Mouse (Mus musculus): ENCODE measurements around the gene Rad51b. TPM values are rescaled to one million over a fixed set of nuclear protein-coding genes. Genes with fewer than 3 reads are reported as not detected.
"Not testable (repeated sequence)": the region's sequence is repeated elsewhere in the genome, so short reads cannot be mapped to it uniquely, and the experiment has no call there.

Gene Rad51b
- polyA plus RNA-seq, 1 experiment from 2014 or later: 6.6 TPM

GRCm38 (mm10) chr12:79301802-79302201 is 4.7 kb downstream of the Rad51b start:
- H3K27me3 ChIP-seq (ENCODE audit: insufficient read depth, poor library complexity, severe bottlenecking): no peaks in the 10 kb centered on the region
- H3K4me1 ChIP-seq (replicated peaks): peaks cover 9% of the 10 kb centered on the region; the same call in 1 of the 2 replicates
- H3K9me3 ChIP-seq: no peaks in the 10 kb centered on the region
- no peak for DNase-seq (ENCODE audit: low spot score)
- no peak overlapping the region for H3K4me3 ChIP-seq
- WGBS: 91% methylated on average over 9 of the region's 9 CpGs
- H3K36me3 ChIP-seq: no peaks in the 10 kb centered on the region
- H3K27ac ChIP-seq: no peak overlapping the region

DNA sequence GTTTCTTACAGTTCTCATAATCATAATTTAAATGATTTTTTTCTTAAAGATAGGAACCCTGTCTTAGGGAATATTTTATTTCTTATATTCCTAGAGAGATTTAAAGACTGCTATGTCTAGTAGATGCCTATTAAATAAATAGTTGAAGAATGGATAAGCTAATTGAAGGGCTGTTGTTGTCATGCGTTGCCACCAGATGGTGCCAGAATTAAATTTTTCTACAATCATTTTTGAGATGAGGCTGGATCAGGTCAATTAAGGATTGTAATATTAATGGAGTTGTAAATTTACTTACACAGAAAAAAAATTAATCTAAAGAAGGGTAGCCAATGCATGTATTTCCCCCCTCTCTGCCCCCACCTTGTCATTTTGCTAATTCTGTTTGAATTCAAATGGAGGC is 8.0 kb downstream of the Rad51b start:
- H3K4me3 ChIP-seq: no peak overlapping the region
- H3K36me3 ChIP-seq: no peaks in the 10 kb centered on the region
- H3K27ac ChIP-seq: no peak overlapping the region
- H3K9me3 ChIP-seq: no peaks in the 10 kb centered on the region
- no peak for DNase-seq (ENCODE audit: low spot score)
- WGBS: 65% methylated on average over 1 of the region's 1 CpGs
- no peaks in the 10 kb centered on the region for H3K4me1 ChIP-seq (replicated peaks)
- H3K27me3 ChIP-seq (ENCODE audit: insufficient read depth, poor library complexity, severe bottlenecking): no peaks in the 10 kb centered on the region

DNA sequence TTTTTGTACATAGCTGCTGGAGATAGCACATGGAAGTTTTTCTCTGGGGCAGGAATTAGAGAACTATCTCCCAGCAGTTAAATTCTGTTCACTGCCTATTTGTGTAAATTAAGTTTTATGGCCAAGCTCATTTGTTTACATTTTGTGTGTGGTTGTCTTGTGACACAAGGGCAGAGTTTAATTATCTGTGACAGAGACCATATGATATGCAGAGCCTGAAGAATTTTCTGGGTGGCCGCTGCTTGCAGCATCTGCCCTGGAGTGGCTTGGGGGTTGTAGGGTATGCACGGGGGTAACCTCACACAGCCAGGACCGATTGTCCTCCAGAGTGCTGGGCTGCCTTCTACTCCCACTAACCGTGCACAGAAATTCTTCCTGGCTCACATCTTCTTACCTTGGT is 8.9 kb downstream of the Rad51b start:
- whole genome bisulfite sequencing: 87% methylated on average over 4 of the region's 4 CpGs
- DNase-seq (ENCODE audit: low spot score): no peak

DNA sequence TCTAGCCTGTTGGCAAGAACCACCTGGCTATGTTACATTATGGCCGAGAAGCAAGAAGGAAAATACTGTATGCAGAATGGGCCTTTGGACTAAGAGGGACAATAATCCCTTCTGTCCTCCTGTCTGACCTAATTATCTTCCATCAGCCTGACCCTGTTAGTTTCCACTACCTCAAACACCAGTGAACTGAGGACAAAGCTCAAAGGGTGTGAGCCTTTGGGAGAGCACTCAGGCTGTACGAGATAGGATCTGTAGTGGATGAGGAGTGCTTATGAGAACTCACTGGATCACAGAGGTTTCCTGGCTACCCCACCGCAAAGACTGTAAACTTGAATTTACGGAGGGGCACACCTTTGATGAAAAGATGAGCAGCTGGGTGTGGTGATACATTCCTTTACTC is 16.6 kb downstream of the Rad51b start:
- Histone ChIP-seq H3K27me3 (ENCODE audit: insufficient read depth, poor library complexity, severe bottlenecking) (no peaks in the 10 kb centered on the region), H3K4me3 (no peak overlapping the region), H3K9me3 (no peaks in the 10 kb centered on the region), H3K36me3 (peaks cover 4% of the 10 kb centered on the region; the same call in 1 of the 2 replicates), H3K4me1 (replicated peaks) (no peaks in the 10 kb centered on the region), H3K27ac (no peak overlapping the region)
- DNase-seq (ENCODE audit: low spot score): no peak
- WGBS: 88% methylated on average over 4 of the region's 4 CpGs

More for the DNA sequence above, 8.9 kb downstream of the Rad51b start:
- Histone ChIP-seq H3K27me3 (ENCODE audit: insufficient read depth, poor library complexity, severe bottlenecking) (no peaks in the 10 kb centered on the region), H3K4me3 (no peak overlapping the region), H3K9me3 (no peaks in the 10 kb centered on the region), H3K27ac (no peak overlapping the region), H3K4me1 (replicated peaks) (no peaks in the 10 kb centered on the region), H3K36me3 (no peaks in the 10 kb centered on the region)

DNA sequence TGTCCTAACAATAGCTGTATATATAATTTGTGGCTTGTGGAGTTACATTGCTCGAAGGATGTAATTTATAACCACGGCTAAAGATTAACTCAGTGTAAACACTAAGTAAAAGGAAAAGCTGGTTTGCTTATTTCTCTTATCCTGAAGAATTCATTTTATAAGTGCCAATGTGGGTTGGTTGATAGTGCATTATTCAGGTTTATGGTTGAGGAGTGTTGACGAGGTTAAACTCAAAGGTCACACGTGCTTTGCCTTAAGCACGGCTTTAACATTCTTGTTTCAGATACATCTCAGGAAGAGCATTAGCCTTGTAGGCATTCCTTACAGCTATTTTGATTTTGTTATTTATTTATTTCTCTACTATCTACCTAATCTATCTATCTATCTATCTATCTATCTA is 20.3 kb downstream of the Rad51b start:
- Histone ChIP-seq H3K36me3 (peaks cover 4% of the 10 kb centered on the region; the same call in 1 of the 2 replicates), H3K27me3 (ENCODE audit: insufficient read depth, poor library complexity, severe bottlenecking) (no peaks in the 10 kb centered on the region)

DNA sequence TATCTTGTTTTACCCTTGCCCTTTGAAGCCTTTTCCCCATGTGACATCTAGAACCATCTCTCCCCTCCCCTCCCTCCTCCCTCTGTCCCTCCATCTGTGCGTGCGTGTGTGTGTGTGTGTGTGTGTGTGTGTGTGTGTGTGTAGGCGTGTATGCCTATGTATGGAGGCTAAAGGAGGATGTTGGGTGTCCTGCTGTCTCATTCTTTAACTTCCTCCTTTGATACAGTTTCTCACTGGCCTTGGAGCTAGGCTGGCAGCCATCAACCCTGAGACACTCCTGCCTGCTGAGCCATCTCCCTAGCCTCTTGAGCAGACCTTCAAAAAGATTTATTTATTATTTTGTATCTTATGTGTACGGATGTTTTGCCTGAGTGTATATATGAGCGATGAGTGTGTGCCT is 23.8 kb downstream of the Rad51b start:
- Histone ChIP-seq H3K27me3 (ENCODE audit: insufficient read depth, poor library complexity, severe bottlenecking) (no peaks in the 10 kb centered on the region), H3K4me1 (replicated peaks) (no peaks in the 10 kb centered on the region), H3K9me3 (no peaks in the 10 kb centered on the region), H3K36me3 (no peaks in the 10 kb centered on the region), H3K27ac (no peak overlapping the region), H3K4me3 (no peak overlapping the region)
- no peak for DNase-seq (ENCODE audit: low spot score)
- 81% methylated on average over 5 of the region's 5 CpGs for WGBS

More for the DNA sequence above, 20.3 kb downstream of the Rad51b start:
- Histone ChIP-seq H3K4me3 (no peak overlapping the region), H3K27ac (no peak overlapping the region), H3K4me1 (replicated peaks) (no peaks in the 10 kb centered on the region), H3K9me3 (no peaks in the 10 kb centered on the region)
- 92% methylated on average over 5 of the region's 5 CpGs for WGBS
- no peak for DNase-seq (ENCODE audit: low spot score)

- H3K4me1 ChIP-seq (replicated peaks); H3K27me3 ChIP-seq (ENCODE audit: insufficient read depth, poor library complexity, severe bottlenecking); DNase-seq (ENCODE audit: low spot score); H3K9me3 ChIP-seq; H3K4me3 ChIP-seq; H3K27ac ChIP-seq; H3K36me3 ChIP-seq: not testable (repeated sequence)
- WGBS: 81% methylated on average over 2 of the region's 2 CpGs
Measured at GRCm38 (mm10) chr12:79322539-79322938, 25.5 kb downstream of the Rad51b start.

DNA sequence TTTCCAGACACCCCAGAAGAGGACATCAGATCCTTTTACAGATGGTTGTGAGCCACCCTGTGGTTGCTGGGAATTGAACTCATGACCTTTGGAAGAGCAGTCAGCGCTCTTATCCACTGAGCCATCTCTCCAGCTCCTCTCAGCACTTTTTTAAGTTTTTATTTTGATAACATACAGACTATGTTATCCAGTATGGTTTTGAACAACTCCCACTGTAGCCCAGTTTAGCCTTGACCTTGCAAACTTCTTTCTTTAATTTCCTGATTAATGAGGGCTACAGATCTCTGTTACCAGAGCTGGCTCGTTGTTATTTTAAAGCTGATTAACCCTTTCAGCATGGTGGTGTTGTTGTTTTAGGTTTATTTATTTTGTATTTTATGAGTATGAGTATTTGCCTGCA is 29.2 kb downstream of the Rad51b start:
- H3K36me3 ChIP-seq: no peaks in the 10 kb centered on the region

DNA sequence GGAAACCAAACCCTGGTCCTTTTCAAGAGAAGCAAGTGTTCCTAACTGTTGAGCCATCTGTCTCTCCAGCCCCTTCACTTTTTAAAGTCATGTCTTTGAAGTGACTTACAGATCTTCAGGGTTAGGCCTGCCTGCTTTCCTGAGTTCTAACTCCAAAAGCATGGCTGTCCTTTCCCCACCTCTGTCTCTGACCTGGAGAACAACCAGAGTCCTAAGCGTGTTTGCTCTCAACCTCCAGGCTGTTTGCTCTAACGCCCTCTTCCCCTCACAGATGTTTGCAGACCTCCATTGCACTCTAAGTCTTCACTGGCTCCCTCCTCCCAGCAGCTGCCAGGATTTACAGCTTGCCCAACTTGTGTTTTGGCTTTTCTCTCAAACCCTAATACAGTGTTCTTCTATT is 29.7 kb downstream of the Rad51b start:
- no peaks in the 10 kb centered on the region for H3K36me3 ChIP-seq
- 70% methylated on average over 2 of the region's 2 CpGs for WGBS
- no peaks in the 10 kb centered on the region for H3K9me3 ChIP-seq
- H3K27me3 ChIP-seq (ENCODE audit: insufficient read depth, poor library complexity, severe bottlenecking): no peaks in the 10 kb centered on the region
- H3K4me3 ChIP-seq: no peak overlapping the region
- DNase-seq (ENCODE audit: low spot score): no peak
- no peaks in the 10 kb centered on the region for H3K4me1 ChIP-seq (replicated peaks)
- H3K27ac ChIP-seq: no peak overlapping the region

More for the DNA sequence above, 29.2 kb downstream of the Rad51b start:
- Histone ChIP-seq H3K4me1 (replicated peaks) (no peaks in the 10 kb centered on the region), H3K9me3 (no peaks in the 10 kb centered on the region), H3K4me3 (no peak overlapping the region), H3K27me3 (ENCODE audit: insufficient read depth, poor library complexity, severe bottlenecking) (no peaks in the 10 kb centered on the region), H3K27ac (no peak overlapping the region)
- 71% methylated on average over 2 of the region's 2 CpGs for WGBS
- no peak for DNase-seq (ENCODE audit: low spot score)

- Histone ChIP-seq H3K9me3 (no peaks in the 10 kb centered on the region), H3K27ac (no peak overlapping the region), H3K27me3 (ENCODE audit: insufficient read depth, poor library complexity, severe bottlenecking) (no peaks in the 10 kb centered on the region), H3K4me3 (no peak overlapping the region), H3K36me3 (no peaks in the 10 kb centered on the region), H3K4me1 (replicated peaks) (no peaks in the 10 kb centered on the region)
- WGBS: 81% methylated on average over 2 of the region's 2 CpGs
- no peak for DNase-seq (ENCODE audit: low spot score)
Measured at GRCm38 (mm10) chr12:79327868-79328267, 30.8 kb downstream of the Rad51b start.

GRCm38 (mm10) chr12:79330571-79330970 is 33.5 kb downstream of the Rad51b start:
- no peak for DNase-seq (ENCODE audit: low spot score)
- no peaks in the 10 kb centered on the region for H3K4me1 ChIP-seq (replicated peaks)
- H3K36me3 ChIP-seq: peaks cover 13% of the 10 kb centered on the region
- H3K27me3 ChIP-seq (ENCODE audit: insufficient read depth, poor library complexity, severe bottlenecking): no peaks in the 10 kb centered on the region
- WGBS: 72% methylated on average over 2 of the region's 2 CpGs
- H3K4me3 ChIP-seq: no peak overlapping the region
- no peak overlapping the region for H3K27ac ChIP-seq
- H3K9me3 ChIP-seq: peaks cover 10% of the 10 kb centered on the region; the same call in 1 of the 2 replicates

DNA sequence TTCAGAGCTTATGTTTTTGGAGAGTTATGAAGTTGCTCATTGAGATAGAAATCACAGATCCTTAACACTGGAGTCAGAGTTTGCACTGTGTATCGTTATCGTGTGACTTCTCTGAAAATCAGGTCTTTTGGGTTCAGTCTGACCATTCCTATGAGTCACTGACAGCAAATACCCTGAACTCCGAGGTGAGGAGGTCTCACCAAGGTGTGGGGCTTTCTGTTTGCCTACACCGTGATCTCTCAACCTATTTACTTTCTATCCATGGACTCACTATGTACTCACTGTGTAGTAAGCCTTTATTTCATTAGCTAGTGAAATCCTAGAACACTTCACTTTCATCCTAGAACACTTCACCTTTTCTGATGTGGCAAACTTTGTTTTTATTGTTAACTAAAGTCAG is 34.6 kb downstream of the Rad51b start:
- Histone ChIP-seq H3K9me3 (peaks cover 10% of the 10 kb centered on the region; the same call in 1 of the 2 replicates), H3K27ac (no peak overlapping the region), H3K27me3 (ENCODE audit: insufficient read depth, poor library complexity, severe bottlenecking) (no peaks in the 10 kb centered on the region), H3K36me3 (peaks cover 13% of the 10 kb centered on the region), H3K4me3 (no peak overlapping the region), H3K4me1 (replicated peaks) (no peaks in the 10 kb centered on the region)
- no peak for DNase-seq (ENCODE audit: low spot score)
- WGBS: 90% methylated on average over 4 of the region's 4 CpGs

- Histone ChIP-seq H3K27me3 (ENCODE audit: insufficient read depth, poor library complexity, severe bottlenecking) (no peaks in the 10 kb centered on the region), H3K36me3 (peaks cover 12% of the 10 kb centered on the region), H3K9me3 (peaks cover 9% of the 10 kb centered on the region; the same call in 1 of the 2 replicates), H3K4me3 (no peak overlapping the region), H3K27ac (no peak overlapping the region), H3K4me1 (replicated peaks) (peaks cover 5% of the 10 kb centered on the region; the same call in 1 of the 2 replicates)
- 91% methylated on average over 8 of the region's 8 CpGs for WGBS
- DNase-seq (ENCODE audit: low spot score): no peak
Measured at GRCm38 (mm10) chr12:79338791-79339190, 41.7 kb downstream of the Rad51b start.

DNA sequence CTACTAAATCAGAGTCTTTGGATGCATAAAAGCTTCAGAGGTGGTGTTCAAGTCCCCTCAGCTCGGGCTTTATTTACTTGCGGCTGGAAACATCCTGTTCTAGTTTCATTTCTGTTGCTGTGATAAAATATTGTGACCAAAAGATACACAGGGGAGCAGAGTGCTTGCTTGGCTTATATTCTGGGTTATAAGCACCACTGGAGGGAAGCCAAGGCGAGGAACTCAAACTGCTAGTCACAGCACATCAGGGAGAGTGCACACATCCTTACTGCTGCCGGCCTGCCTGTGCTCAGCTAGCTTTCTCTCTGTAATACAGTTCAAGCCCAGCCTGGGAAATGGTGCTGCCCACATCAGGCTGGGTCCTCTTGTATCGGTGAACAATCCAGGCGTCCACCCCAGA is 43.4 kb downstream of the Rad51b start:
- no peak overlapping the region for H3K27ac ChIP-seq
- H3K4me3 ChIP-seq: no peak overlapping the region
- no peaks in the 10 kb centered on the region for H3K27me3 ChIP-seq (ENCODE audit: insufficient read depth, poor library complexity, severe bottlenecking)
- 84% methylated on average over 6 of the region's 6 CpGs for WGBS
- peaks cover 5% of the 10 kb centered on the region; the same call in 1 of the 2 replicates for H3K4me1 ChIP-seq (replicated peaks)
- H3K9me3 ChIP-seq: no peaks in the 10 kb centered on the region
- no peak for DNase-seq (ENCODE audit: low spot score)
- no peaks in the 10 kb centered on the region for H3K36me3 ChIP-seq
